Mouse (Mus musculus) kidney, postnatal 14 days (tissue): ENCODE results near the gene Olfr1331.
"Not testable (repeated sequence)": the region's sequence is repeated elsewhere in the genome, so short reads cannot be mapped to it uniquely, and the experiment has no call there.

Experiments
- DNase-seq: peaks from one replicate; pipeline ENCODE4 v3.0.0; 2022; ENCODE audit warnings: mixed read lengths

Gene Olfr1331

GRCm38 (mm10) chr4:118864349-118864748 is at the start of gene Olfr1331:
Gene Olfr1331, plus strand, starts transcription at chr4:118864649.
- no peak for DNase-seq

- no peak for DNase-seq
Observed at GRCm38 (mm10) chr4:118818921-118819320, 45.5 kb upstream of the Olfr1331 start.

- no peak for DNase-seq
Observed at GRCm38 (mm10) chr4:118836179-118836578, 28.3 kb upstream of the Olfr1331 start, which contains the start of gene Olfr1333. Gene Olfr1333, minus strand, starts transcription at chr4:118836279.

- no peak for DNase-seq
Observed at GRCm38 (mm10) chr4:118861791-118862190, 2.7 kb upstream of the Olfr1331 start.

GRCm38 (mm10) chr4:118862704-118863103 is 1.7 kb upstream of the Olfr1331 start:
- DNase-seq, result no peak

GRCm38 (mm10) chr4:118867566-118867965 is 3.1 kb downstream of the Olfr1331 start:
- no peak for DNase-seq

- DNase-seq, result no peak
Observed at GRCm38 (mm10) chr4:118888297-118888696, 23.8 kb downstream of the Olfr1331 start, which contains the start of gene Olfr1330. Gene Olfr1330, plus strand, starts transcription at chr4:118888597.

GRCm38 (mm10) chr4:118901981-118902380 is 37.5 kb downstream of the Olfr1331 start:
- no peak for DNase-seq

GRCm38 (mm10) chr4:118917365-118917764 is 52.9 kb downstream of the Olfr1331 start, which contains the start of gene Olfr1329:
Gene Olfr1329, minus strand, starts transcription at chr4:118917465.
- DNase-seq, result not testable (repeated sequence)
